Mouse (Mus musculus) kidney, embryonic 16.5 days (tissue): ENCODE results near the gene Sema3b. TPM values are rescaled to one million over a fixed set of nuclear protein-coding genes. Genes with fewer than 3 reads are reported as not detected.

ENCODE experiments used
- ATAC-seq: fragments of 200-750 bp; cut with Nextera tagmentation; 2 replicates; pipeline ENCODE4 v1.8.0; 2017; ENCODE audit warnings: moderate TSS enrichment; ENCODE audit not compliant: low FRiP score, low TSS enrichment
- H3K27ac ChIP-seq: fragments of 300-500 bp; sonication (generic); 2 replicates; pipeline ENCODE4 v1.5.1; 2014; ENCODE audit warnings: low read length
- H3K27me3 ChIP-seq: fragments of 300-500 bp; sonication (generic); 2 replicates; pipeline ENCODE4 v1.6.1; 2014; ENCODE audit warnings: low read length, control low read depth, mixed read lengths; ENCODE audit not compliant: insufficient read depth
- H3K36me3 ChIP-seq: fragments of 300-500 bp; sonication (generic); 2 replicates; pipeline ENCODE4 v1.6.1; 2014; ENCODE audit warnings: low read length, control low read depth, mixed read lengths; ENCODE audit not compliant: insufficient read depth
- H3K4me1 ChIP-seq: fragments of 300-500 bp; sonication (generic); 2 replicates; pipeline ENCODE4 v1.6.1; 2014; ENCODE audit warnings: low read length, control low read depth, mixed read lengths; ENCODE audit not compliant: insufficient read depth
- H3K4me2 ChIP-seq: fragments of 300-500 bp; sonication (generic); replicated peaks from 2 replicates; pipeline ENCODE4 v1.6.1; 2014; ENCODE audit warnings: low read depth, low read length
- H3K4me3 ChIP-seq: fragments of 300-500 bp; sonication (generic); 2 replicates; pipeline ENCODE4 v1.5.1; 2014; ENCODE audit warnings: mild to moderate bottlenecking, low read length
- H3K9ac ChIP-seq: fragments of 300-500 bp; sonication (generic); replicated peaks from 2 replicates; pipeline ENCODE4 v1.6.1; 2014; ENCODE audit warnings: low read length
- H3K9me3 ChIP-seq: fragments of 300-500 bp; sonication (generic); 2 replicates; pipeline ENCODE4 v1.6.1; 2016; ENCODE audit warnings: low read length, control low read depth
- WGBS: fragments of 180-500 bp; shearing (Covaris S2); extraction: QIAGEN DNeasy Blood & Tissue Kit; methylation state at CpG from one replicate; pipeline ENCODE4 v1.1.7; 2014; 5-methylcytosine and 5-hydroxymethylcytosine counted together
- polyA plus RNA-seq: library from polyadenylated mRNA; unstranded; fragments of >200 nt; fragmentation: Nextera tagmentation; extraction: Ambion mirVana; gene quantifications from 2 replicates; pipeline ENCODE4 v1.2.1, GENCODE M21; 2015

Gene Sema3b
- polyA plus RNA-seq, 1 experiment from 2014 or later: 31.3 TPM

GRCm38 (mm10) chr9:107552690-107553393, 56.2 kb downstream of the Sema3b start:
- Histone ChIP-seq H3K9me3 (no peaks in the 10 kb centered on the region), H3K27me3 (no peaks in the 10 kb centered on the region), H3K4me2 (peak overlapping the region; percentile 95), H3K27ac (peak overlapping the region; percentile 99), H3K9ac (peak overlapping the region; percentile 83), H3K4me1 (peaks cover 56% of the 10 kb centered on the region), H3K36me3 (peaks cover 7% of the 10 kb centered on the region), H3K4me3 (peak overlapping the region; percentile 81)
- WGBS: 66% methylated on average over 5 of the region's 5 CpGs
- ATAC-seq: no peak

- no peaks in the 10 kb centered on the region for H3K36me3 ChIP-seq
- peak overlapping the region; percentile 62 for H3K4me3 ChIP-seq
- ATAC-seq: no peak
- no peaks in the 10 kb centered on the region for H3K27me3 ChIP-seq
- no peaks in the 10 kb centered on the region for H3K9me3 ChIP-seq
- H3K4me1 ChIP-seq: peaks cover 62% of the 10 kb centered on the region
- peak overlapping the region; percentile 57 for H3K27ac ChIP-seq
- peak overlapping the region; percentile 87 for H3K9ac ChIP-seq
- 8% methylated on average over 8 of the region's 8 CpGs for WGBS
- peak overlapping the region; percentile 95 for H3K4me2 ChIP-seq
Observed at GRCm38 (mm10) chr9:107551890-107552355, 57.1 kb downstream of the Sema3b start.

- Histone ChIP-seq H3K36me3 (no peaks in the 10 kb centered on the region), H3K4me2 (peak within 1 kb of the TSS; percentile 95), H3K4me1 (peaks cover 61% of the 10 kb centered on the region), H3K27ac (peak within 1 kb of the TSS; percentile 57), H3K27me3 (no peaks in the 10 kb centered on the region), H3K9ac (peak within 1 kb of the TSS; percentile 87), H3K4me3 (peak within 1 kb of the TSS; percentile 62), H3K9me3 (no peaks in the 10 kb centered on the region)
- 1% methylated on average over 63 of the region's 63 CpGs for WGBS
- ATAC-seq: peak; percentile 35
Observed at GRCm38 (mm10) chr9:107551117-107551889, 57.7 kb downstream of the Sema3b start, which contains the start of gene Rassf1. TSS of gene Rassf1 (plus strand) at chr9:107551555.

- Histone ChIP-seq H3K4me3 (peak overlapping the region; percentile 62), H3K9ac (peak overlapping the region; percentile 87), H3K36me3 (no peaks in the 10 kb centered on the region), H3K4me1 (peaks cover 54% of the 10 kb centered on the region), H3K27ac (peak overlapping the region; percentile 47), H3K4me2 (peak overlapping the region; percentile 95), H3K27me3 (no peaks in the 10 kb centered on the region), H3K9me3 (no peaks in the 10 kb centered on the region)
- 37% methylated on average over 23 of the region's 23 CpGs for WGBS
- no peak for ATAC-seq
Observed at GRCm38 (mm10) chr9:107550491-107551116, 58.4 kb downstream of the Sema3b start.

GRCm38 (mm10) chr9:107549297-107550074, 59.5 kb downstream of the Sema3b start:
- Histone ChIP-seq H3K4me3 (no peak overlapping the region), H3K9me3 (no peaks in the 10 kb centered on the region), H3K36me3 (peaks cover 7% of the 10 kb centered on the region; the same call in 1 of the 2 replicates), H3K27me3 (no peaks in the 10 kb centered on the region), H3K27ac (no peak overlapping the region), H3K4me2 (no peak overlapping the region), H3K9ac (no peak overlapping the region), H3K4me1 (peaks cover 53% of the 10 kb centered on the region)
- ATAC-seq: no peak
- 80% methylated on average over 20 of the region's 20 CpGs for WGBS

GRCm38 (mm10) chr9:107548820-107549219, 60.2 kb downstream of the Sema3b start:
- H3K4me2 ChIP-seq: no peak overlapping the region

GRCm38 (mm10) chr9:107547957-107548356, 61.1 kb downstream of the Sema3b start:
- H3K27ac ChIP-seq: no peak overlapping the region
- no peak overlapping the region for H3K9ac ChIP-seq
- H3K27me3 ChIP-seq: no peaks in the 10 kb centered on the region
- no peak overlapping the region for H3K4me2 ChIP-seq
- no peak for ATAC-seq
- H3K36me3 ChIP-seq: peaks cover 17% of the 10 kb centered on the region; the same call in 1 of the 2 replicates
- 81% methylated on average over 5 of the region's 5 CpGs for WGBS
- H3K4me1 ChIP-seq: peaks cover 45% of the 10 kb centered on the region
- no peak overlapping the region for H3K4me3 ChIP-seq
- no peaks in the 10 kb centered on the region for H3K9me3 ChIP-seq

More at GRCm38 (mm10) chr9:107548820-107549219, 60.2 kb downstream of the Sema3b start:
- no peaks in the 10 kb centered on the region for H3K9me3 ChIP-seq
- H3K4me1 ChIP-seq: peaks cover 50% of the 10 kb centered on the region
- no peak overlapping the region for H3K27ac ChIP-seq
- H3K9ac ChIP-seq: no peak overlapping the region
- H3K27me3 ChIP-seq: no peaks in the 10 kb centered on the region
- H3K36me3 ChIP-seq: peaks cover 14% of the 10 kb centered on the region; the same call in 1 of the 2 replicates
- H3K4me3 ChIP-seq: no peak overlapping the region
- no peak for ATAC-seq
- 86% methylated on average over 10 of the region's 10 CpGs for WGBS
